Mouse (Mus musculus) left cerebral cortex, adult 9 months (tissue): ENCODE measurements at regions not wholly inside any gene's neighbourhood (a gene's known extent, or its start where the extent isn't known, plus 50 kb on each side); places are given as distances from the start of the nearest gene placed in this dataset.
A peak's percentile ranks its signal among the peaks of the same experiment; 100 is the strongest.

ENCODE experiments used
- DNase-seq, 2 experiments: peaks; one replicate each; pipeline ENCODE4 v3.0.0; 2022; ENCODE audit warnings: low spot score in 2 of 2

DNA sequence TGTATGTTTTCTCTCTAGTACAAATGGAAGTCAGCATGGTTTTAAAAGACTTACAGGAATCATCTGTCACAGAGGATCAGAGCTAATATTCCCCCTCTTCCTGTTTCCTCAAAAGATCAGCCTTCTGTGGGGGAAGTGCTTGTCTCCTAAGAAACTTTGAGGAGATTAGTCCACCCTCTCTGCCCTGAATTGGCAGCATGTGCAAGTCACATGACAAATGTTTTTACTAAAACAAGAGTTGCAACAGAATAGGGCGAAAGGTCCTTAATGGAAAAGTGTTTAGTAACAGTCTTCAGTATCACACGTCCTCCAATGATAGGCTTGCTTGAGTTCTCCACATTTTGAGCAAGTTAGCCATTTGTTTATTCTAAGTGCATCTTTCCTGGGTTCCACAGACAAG lies 162.8 kb downstream of the Fzd1 start:
- no peak for DNase-seq

GRCm38 (mm10) chr5:4594562-4594961 lies 163.3 kb downstream of the Fzd1 start:
- DNase-seq = no peak

- DNase-seq = no peak
Measured at GRCm38 (mm10) chr5:4593638-4594381, 164.0 kb downstream of the Fzd1 start.

DNA sequence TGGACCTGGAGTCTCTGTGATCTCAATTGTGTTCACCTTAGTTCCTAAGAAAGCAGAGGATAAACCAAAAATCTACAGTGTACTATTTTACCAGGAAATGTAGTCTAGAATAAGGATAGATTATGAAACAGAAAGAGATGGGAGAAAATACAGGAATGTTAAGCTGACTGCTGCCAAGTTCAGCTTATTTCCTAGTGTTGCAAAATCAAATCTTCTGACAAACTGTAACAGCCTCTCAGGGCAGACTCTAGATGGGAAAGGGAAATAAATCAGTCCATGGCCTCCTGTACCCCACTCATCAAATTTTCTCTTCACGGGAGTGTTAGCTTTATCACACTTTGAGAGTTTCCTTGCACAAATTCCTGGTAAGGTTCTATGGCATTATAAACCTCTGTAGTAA lies 166.1 kb downstream of the Fzd1 start:
- no peak for DNase-seq

DNA sequence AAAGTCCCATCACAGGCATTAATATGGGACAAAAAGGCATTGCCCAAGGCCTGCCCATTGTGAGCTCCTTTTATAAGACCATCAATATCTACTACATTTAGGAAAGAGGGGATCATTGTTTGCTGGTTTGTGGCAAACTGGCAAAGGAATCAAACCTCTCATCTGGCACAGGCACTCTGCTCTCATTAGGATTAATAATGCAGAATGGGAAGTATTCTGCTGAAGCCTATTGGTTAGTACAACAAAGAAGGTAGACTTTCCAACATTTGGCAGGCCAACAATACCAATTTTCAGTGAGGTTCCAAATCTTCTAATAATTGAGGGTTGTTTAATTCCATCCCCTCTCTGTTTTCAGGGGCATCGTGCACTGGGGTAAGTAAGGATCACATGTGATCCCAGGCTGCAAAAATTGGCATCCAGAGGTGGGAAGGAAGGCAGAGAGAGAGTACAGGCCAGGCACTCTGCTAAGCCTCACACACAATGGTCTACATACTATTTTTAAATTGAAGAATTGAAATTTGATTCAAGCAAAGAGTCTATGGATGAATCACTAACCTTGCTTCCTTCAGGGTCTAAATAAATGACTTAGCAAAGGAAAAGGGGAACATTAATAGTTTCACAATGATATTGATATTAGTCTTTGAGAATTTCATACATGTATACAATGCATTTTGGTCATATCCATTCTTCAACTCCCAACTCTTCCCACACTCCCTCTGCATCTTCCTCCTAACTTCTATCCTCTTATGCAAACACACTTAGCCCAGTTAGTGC lies 174.9 kb downstream of the Fzd1 start:
- no peak for DNase-seq

DNA sequence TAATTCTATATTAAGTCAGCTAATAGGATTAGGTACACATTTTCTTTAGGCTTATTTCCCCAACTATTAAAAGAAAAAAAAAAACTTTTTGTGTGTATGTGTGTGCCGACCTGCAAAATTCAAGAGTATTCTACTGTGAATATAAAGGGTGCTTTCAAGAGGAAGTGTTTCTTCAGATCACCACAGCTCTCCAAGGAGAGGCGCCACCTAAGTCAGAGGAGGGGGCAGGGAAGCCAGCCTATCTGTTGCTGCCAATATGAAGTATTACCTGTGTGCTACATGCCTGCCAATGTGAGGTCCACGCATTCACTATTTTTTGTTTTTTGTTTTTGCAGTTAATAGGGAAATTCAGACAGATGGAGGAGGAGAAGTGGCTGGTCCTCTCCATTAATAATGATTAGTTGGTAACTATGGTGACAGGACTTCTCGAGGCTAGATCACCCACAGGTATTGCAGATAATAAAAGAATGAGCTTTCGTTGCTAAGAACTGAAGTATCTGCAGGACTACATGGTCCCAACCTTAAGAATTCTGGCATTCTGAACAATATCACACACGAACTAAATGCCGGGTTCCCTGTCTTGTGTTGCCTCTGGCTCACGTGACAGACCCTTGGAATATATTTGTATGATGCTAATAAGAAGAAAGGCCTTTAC lies 177.5 kb downstream of the Fzd1 start:
- no peak for DNase-seq

DNA sequence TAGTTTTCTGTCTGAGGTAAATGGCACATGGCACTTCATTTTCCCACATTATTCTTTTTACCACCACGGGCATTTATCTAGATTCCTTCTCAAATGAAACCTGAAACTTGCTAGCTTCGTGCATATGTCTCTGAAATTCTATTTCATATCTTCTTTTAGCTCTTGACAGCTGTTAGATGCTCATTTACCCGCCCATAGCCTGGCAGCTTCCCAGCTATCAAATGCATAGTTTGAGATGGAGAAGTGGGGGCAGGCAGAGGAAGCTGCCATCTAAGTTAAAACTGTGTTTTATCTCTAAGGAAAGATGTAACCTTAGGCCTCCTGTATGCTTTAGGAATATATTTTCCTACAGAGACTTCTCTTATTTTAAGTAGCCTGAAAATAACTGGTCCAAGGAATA lies 179.0 kb downstream of the Fzd1 start:
- DNase-seq = peak; percentile 37 to 80

GRCm38 (mm10) chr5:4577179-4577578 lies 180.7 kb downstream of the Fzd1 start:
- no peak for DNase-seq

DNA sequence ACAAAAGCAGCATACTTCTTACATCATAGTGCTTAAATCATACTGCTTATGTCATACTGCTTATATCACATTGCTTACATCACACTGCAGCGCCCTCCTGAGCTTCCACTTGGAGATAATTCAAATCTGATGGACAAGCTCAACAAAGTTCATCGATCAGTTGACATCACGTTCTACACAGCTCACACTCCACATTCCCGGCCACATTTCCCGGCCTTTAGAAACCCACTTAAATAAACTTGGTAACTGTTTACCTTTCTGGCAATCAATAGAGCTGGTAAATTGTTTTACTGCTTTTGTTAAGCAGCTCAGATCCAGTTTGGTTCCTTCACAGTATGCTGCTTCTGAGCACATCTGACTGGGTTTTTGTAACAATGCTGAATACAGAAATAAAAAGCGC lies 194.0 kb downstream of the Fzd1 start:
- DNase-seq = no peak

- no peak for DNase-seq
Measured at GRCm38 (mm10) chr5:4561661-4562060, 196.2 kb downstream of the Fzd1 start.

- DNase-seq = no peak
Measured at GRCm38 (mm10) chr5:4561139-4561470, 196.7 kb downstream of the Fzd1 start.

DNA sequence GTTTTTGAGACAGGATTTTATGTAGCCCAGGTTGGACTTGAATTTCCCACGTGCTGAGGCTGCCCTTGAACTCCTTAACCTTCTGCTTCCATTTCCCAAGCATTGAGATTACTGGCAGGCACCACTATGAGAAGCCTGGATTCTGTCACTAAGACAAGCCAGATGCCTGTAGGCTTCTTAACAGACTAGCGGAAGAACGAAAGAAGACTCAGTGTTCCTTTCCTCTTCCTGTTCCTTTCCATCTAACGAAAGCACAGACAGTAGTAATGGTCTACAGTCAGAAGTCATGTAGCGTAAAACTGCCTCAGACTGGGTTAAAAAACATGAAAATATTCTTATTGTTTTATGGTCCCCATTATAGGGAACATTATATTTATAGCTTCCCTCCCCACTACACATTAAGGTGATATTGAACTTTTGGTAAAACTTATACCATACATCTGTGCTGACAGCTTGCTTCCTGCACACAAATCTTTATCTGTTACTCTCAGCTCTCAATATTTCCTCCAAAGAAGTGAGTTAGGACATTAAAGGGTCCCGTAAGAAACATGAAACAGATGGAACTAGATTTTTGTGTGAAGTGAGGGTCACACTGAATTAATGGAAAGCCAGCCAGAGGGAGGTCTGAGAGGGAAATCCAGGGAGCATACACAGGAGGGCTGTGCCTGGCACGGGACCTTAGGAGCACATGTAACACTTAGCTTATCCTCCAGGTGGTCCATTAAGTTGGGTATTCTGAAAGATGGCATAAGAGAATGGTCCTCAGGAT lies 197.3 kb downstream of the Fzd1 start:
- no peak for DNase-seq

DNA sequence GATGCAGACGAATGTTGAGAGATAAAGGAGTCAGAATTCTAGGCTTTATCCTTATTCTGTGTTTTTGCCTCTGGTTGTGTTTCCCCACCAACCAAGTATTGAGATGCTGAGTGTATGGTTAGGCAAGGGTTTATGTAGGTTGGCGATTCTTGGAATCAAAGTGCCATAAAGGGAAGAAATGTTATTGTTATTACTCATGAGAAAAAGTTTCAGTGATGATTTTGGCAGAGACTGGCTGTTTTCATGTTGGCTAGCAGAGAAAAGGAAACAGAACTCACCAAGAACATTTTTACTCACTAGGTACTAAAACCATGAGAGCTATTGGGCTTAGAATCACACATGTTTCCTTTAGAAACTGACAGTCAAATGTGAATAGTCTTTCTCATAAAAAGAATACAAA lies 202.9 kb downstream of the Fzd1 start:
- DNase-seq = no peak

GRCm38 (mm10) chr5:4538572-4538971 lies 219.3 kb downstream of the Fzd1 start:
- no peak for DNase-seq

DNA sequence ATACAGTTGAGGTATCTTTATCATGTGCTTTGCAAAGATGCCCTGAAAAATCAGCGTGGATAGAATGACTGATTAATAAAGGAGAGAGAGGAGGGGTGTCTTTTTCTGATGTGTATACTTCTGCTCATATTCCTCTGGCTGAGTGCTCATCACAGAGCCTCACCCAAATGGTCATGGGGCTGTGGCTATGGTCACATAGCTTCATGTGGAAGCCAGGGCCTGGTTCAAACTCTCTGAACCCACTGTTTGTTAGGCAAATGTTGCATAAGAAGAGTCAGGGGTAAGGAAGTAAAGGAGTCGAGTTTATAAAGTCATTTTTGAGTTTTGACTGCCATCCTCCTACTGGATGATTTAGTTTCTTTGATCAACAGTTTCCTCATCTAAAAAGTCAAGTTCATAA lies 221.0 kb downstream of the Fzd1 start:
- DNase-seq = no peak

DNA sequence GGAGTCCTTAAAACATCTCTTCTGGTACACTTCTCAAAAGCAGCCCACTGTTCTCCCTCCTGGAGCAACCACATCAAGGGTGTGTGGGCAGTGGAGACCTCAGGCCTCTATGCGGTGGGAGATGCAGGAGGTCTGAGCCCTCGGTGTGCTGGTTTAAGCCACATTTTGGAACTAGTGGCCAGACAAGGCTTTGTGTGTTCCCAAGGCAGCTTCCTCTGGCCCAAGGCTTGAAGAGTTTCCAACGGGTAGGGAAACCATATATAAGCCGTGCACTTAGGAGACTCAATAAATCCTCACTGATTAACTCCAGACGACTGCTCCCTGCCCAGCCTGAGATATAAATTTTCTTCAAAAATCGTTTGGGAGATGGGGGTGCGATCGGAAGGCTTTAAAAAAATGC lies 221.9 kb downstream of the Fzd1 start:
- DNase-seq = no peak

DNA sequence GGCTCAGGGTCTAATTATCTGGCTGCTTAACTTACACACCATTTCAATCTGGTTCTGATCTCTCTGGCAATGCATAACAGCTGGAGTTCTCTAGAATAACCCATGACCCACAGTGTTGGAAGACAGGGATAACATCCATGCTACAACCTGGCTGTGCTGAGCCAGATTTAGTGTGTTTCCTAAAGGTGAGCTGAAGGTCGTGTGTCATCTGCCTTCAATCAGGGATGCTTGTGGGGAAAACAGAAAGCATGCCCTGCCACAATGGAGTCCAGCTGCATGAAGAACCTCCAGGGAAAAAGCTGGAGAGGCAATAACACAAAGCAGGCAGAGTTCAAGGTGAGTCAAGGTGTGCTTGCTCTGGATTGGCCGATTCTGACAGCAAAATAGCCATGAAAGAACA lies 223.3 kb downstream of the Fzd1 start:
- DNase-seq = no peak

- no peak for DNase-seq
Measured at GRCm38 (mm10) chr5:4530236-4531067, 227.4 kb downstream of the Fzd1 start.

GRCm38 (mm10) chr5:4526042-4526815 lies 231.6 kb downstream of the Fzd1 start:
- DNase-seq = no peak

GRCm38 (mm10) chr5:4500599-4500998 lies 257.2 kb downstream of the Fzd1 start:
- DNase-seq = no peak

GRCm38 (mm10) chr5:4499036-4499435 lies 258.8 kb downstream of the Fzd1 start:
- DNase-seq = no peak
